Mouse (Mus musculus) stomach, embryonic 14.5 days (tissue): ENCODE measurements at regions not wholly inside any gene's neighbourhood (a gene's known extent, or its start where the extent isn't known, plus 50 kb on each side); places are given as distances from the start of the nearest gene placed in this dataset.
A peak's percentile ranks its signal among the peaks of the same experiment; 100 is the strongest.

Source experiments
- ATAC-seq: fragments of 200-750 bp; cut with Nextera tagmentation; 2 replicates; pipeline ENCODE4 v1.8.0; 2017; ENCODE audit warnings: low read depth, moderate TSS enrichment; ENCODE audit not compliant: insufficient number of reproducible peaks, insufficient read depth, low FRiP score
- H3K27ac ChIP-seq: fragments of 300-500 bp; sonication (generic); 2 replicates; pipeline ENCODE4 v1.5.1; 2014; ENCODE audit warnings: mild to moderate bottlenecking, low read length, moderate library complexity, mixed read lengths
- H3K27me3 ChIP-seq: fragments of 300-500 bp; sonication (generic); 2 replicates; pipeline ENCODE4 v1.6.1; 2014; ENCODE audit warnings: low read length, control low read depth, mixed read lengths; ENCODE audit not compliant: control insufficient read depth, insufficient read depth
- H3K36me3 ChIP-seq: fragments of 300-500 bp; sonication (generic); 2 replicates; pipeline ENCODE4 v1.6.1; 2014; ENCODE audit warnings: mild to moderate bottlenecking, control low read depth, low read length, moderate library complexity, mixed read lengths; ENCODE audit not compliant: control insufficient read depth, insufficient read depth
- H3K4me1 ChIP-seq: fragments of 300-500 bp; sonication (generic); 2 replicates; pipeline ENCODE4 v1.6.1; 2014; ENCODE audit warnings: low read length, control low read depth, mixed read lengths; ENCODE audit not compliant: control insufficient read depth, insufficient read depth
- H3K4me2 ChIP-seq: fragments of 300-500 bp; sonication (generic); replicated peaks from 2 replicates; pipeline ENCODE4 v1.6.1; 2014; ENCODE audit warnings: low read depth, low read length, control low read depth
- H3K4me3 ChIP-seq: fragments of 300-500 bp; sonication (generic); 2 replicates; pipeline ENCODE4 v1.5.1; 2014; ENCODE audit warnings: low read depth, low read length, control low read depth
- H3K9ac ChIP-seq: fragments of 300-500 bp; sonication (generic); replicated peaks from 2 replicates; pipeline ENCODE4 v1.6.1; 2014; ENCODE audit warnings: low read depth, mild to moderate bottlenecking, control low read depth, low read length, moderate library complexity, mixed read lengths
- H3K9me3 ChIP-seq: fragments of 300-500 bp; sonication (generic); 2 replicates; pipeline ENCODE4 v1.6.1; 2016; ENCODE audit warnings: low read depth, low read length, control low read depth; ENCODE audit not compliant: control insufficient read depth
- WGBS: fragments of 180-500 bp; shearing (Covaris S2); extraction: QIAGEN DNeasy Blood & Tissue Kit; methylation state at CpG from one replicate; pipeline ENCODE4 v1.1.7; 2014; 5-methylcytosine and 5-hydroxymethylcytosine counted together

GRCm38 (mm10) chr4:56393793-56394192 is 346.1 kb upstream of the Gm26657 start:
- Histone ChIP-seq H3K9me3 (no peaks in the 10 kb centered on the region), H3K27me3 (no peaks in the 10 kb centered on the region), H3K4me3 (no peak overlapping the region), H3K36me3 (no peaks in the 10 kb centered on the region), H3K4me2 (no peak overlapping the region), H3K27ac (no peak overlapping the region), H3K4me1 (no peaks in the 10 kb centered on the region), H3K9ac (no peak overlapping the region)
- ATAC-seq: no peak

- Histone ChIP-seq H3K27me3 (no peaks in the 10 kb centered on the region), H3K9me3 (no peaks in the 10 kb centered on the region), H3K27ac (no peak overlapping the region), H3K9ac (no peak overlapping the region), H3K4me3 (no peak overlapping the region), H3K36me3 (no peaks in the 10 kb centered on the region), H3K4me1 (no peaks in the 10 kb centered on the region), H3K4me2 (no peak overlapping the region)
- ATAC-seq: no peak
- 73% methylated on average over 3 of the region's 3 CpGs for WGBS
Measured at GRCm38 (mm10) chr4:56387051-56387450, 352.8 kb upstream of the Gm26657 start.

- ATAC-seq: peak; percentile 23; the same call in 1 of the 2 replicates
- peaks cover 4% of the 10 kb centered on the region; the same call in 1 of the 2 replicates for H3K4me1 ChIP-seq
- WGBS: 46% methylated on average over 5 of the region's 5 CpGs
- H3K4me2 ChIP-seq: no peak overlapping the region
- H3K36me3 ChIP-seq: no peaks in the 10 kb centered on the region
- H3K9me3 ChIP-seq: no peaks in the 10 kb centered on the region
- no peak overlapping the region for H3K9ac ChIP-seq
- H3K27me3 ChIP-seq: no peaks in the 10 kb centered on the region
- H3K4me3 ChIP-seq: no peak overlapping the region
- peak overlapping the region; percentile 11; the same call in 1 of the 2 replicates for H3K27ac ChIP-seq
Measured at GRCm38 (mm10) chr4:56375745-56376144, 364.1 kb upstream of the Gm26657 start.

GRCm38 (mm10) chr4:56374466-56374865 is 365.4 kb upstream of the Gm26657 start:
- Histone ChIP-seq H3K9me3 (no peaks in the 10 kb centered on the region), H3K36me3 (no peaks in the 10 kb centered on the region), H3K9ac (no peak overlapping the region), H3K4me2 (no peak overlapping the region), H3K27me3 (no peaks in the 10 kb centered on the region), H3K4me1 (peaks cover 4% of the 10 kb centered on the region; the same call in 1 of the 2 replicates), H3K4me3 (no peak overlapping the region), H3K27ac (no peak overlapping the region)
- no peak for ATAC-seq
- 86% methylated on average over 3 of the region's 3 CpGs for WGBS

DNA sequence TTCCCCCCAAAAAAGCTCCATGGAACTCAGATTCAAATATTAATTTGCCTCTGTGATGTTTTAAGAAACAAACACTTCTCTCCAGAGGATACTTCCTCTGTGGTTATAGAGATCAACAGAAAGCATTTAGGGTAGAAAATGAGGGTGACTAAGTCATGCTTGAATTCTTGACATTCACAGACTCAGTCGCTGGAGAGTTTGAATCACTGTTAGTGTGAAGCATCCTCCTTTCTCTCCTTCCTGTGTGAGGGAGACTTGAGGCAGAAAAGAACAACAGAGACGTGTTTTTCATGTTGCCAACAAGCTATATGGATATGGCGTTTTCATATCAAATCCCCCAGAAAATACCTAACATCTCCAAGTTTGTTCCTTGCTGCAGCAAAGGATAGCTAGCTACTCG is 366.1 kb upstream of the Gm26657 start:
- no peaks in the 10 kb centered on the region for H3K36me3 ChIP-seq
- no peak overlapping the region for H3K9ac ChIP-seq
- 74% methylated on average over 4 of the region's 4 CpGs for WGBS
- H3K27ac ChIP-seq: no peak overlapping the region
- no peak overlapping the region for H3K4me2 ChIP-seq
- no peak for ATAC-seq
- H3K27me3 ChIP-seq: no peaks in the 10 kb centered on the region
- peaks cover 4% of the 10 kb centered on the region; the same call in 1 of the 2 replicates for H3K4me1 ChIP-seq
- H3K4me3 ChIP-seq: no peak overlapping the region
- no peaks in the 10 kb centered on the region for H3K9me3 ChIP-seq

GRCm38 (mm10) chr4:56373167-56373566 is 366.7 kb upstream of the Gm26657 start:
- H3K9ac ChIP-seq: no peak overlapping the region

GRCm38 (mm10) chr4:56372711-56373110 is 367.2 kb upstream of the Gm26657 start:
- no peak for ATAC-seq
- 43% methylated on average over 7 of the region's 7 CpGs for WGBS

More at GRCm38 (mm10) chr4:56373167-56373566, 366.7 kb upstream of the Gm26657 start:
- 65% methylated on average over 4 of the region's 4 CpGs for WGBS
- Histone ChIP-seq H3K36me3 (no peaks in the 10 kb centered on the region), H3K27ac (no peak overlapping the region), H3K4me1 (peaks cover 4% of the 10 kb centered on the region; the same call in 1 of the 2 replicates), H3K27me3 (no peaks in the 10 kb centered on the region), H3K4me2 (no peak overlapping the region), H3K9me3 (no peaks in the 10 kb centered on the region), H3K4me3 (no peak overlapping the region)
- no peak for ATAC-seq

DNA sequence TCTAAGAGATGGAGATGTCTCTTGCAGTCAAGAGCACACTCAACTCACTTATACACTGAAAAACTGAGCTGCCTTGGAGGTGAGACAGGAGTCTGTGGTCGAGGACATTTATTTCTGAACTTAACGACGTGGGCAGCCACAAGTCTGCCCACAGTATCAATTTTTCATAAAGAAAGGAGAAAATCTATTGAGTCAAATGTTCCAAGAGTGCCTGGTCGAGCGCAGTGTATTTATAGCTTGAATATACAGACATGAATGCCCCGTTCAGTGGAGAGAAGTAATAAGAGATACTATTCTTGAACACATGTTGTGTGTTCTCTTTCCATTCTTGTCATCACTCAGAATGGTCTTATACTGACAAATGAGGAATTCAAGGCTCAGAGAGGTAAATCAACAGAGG is 375.3 kb upstream of the Gm26657 start:
- WGBS: 74% methylated on average over 6 of the region's 6 CpGs
- ATAC-seq: no peak
- H3K4me1 ChIP-seq: no peaks in the 10 kb centered on the region

More at GRCm38 (mm10) chr4:56372711-56373110, 367.2 kb upstream of the Gm26657 start:
- Histone ChIP-seq H3K4me3 (no peak overlapping the region), H3K36me3 (no peaks in the 10 kb centered on the region), H3K9me3 (no peaks in the 10 kb centered on the region), H3K27me3 (no peaks in the 10 kb centered on the region), H3K4me2 (no peak overlapping the region), H3K4me1 (peaks cover 4% of the 10 kb centered on the region; the same call in 1 of the 2 replicates), H3K9ac (no peak overlapping the region), H3K27ac (no peak overlapping the region)

GRCm38 (mm10) chr4:56362121-56362520 is 377.7 kb upstream of the Gm26657 start:
- Histone ChIP-seq H3K9ac (no peak overlapping the region), H3K27ac (no peak overlapping the region), H3K4me2 (no peak overlapping the region), H3K27me3 (no peaks in the 10 kb centered on the region), H3K4me1 (no peaks in the 10 kb centered on the region), H3K9me3 (no peaks in the 10 kb centered on the region), H3K36me3 (no peaks in the 10 kb centered on the region), H3K4me3 (no peak overlapping the region)
- ATAC-seq: no peak
- WGBS: 40% methylated on average over 6 of the region's 6 CpGs

More for the DNA sequence above, 375.3 kb upstream of the Gm26657 start:
- H3K4me2 ChIP-seq: no peak overlapping the region
- H3K4me3 ChIP-seq: no peak overlapping the region
- H3K36me3 ChIP-seq: no peaks in the 10 kb centered on the region
- H3K9ac ChIP-seq: no peak overlapping the region
- no peak overlapping the region for H3K27ac ChIP-seq
- no peaks in the 10 kb centered on the region for H3K27me3 ChIP-seq
- H3K9me3 ChIP-seq: no peaks in the 10 kb centered on the region
